Mouse (Mus musculus) brain, embryonic 14.5 days (tissue): ENCODE data around the gene Txnrd3.

Experiments
- CTCF ChIP-seq: fragments of 200-500 bp; IDR thresholded peaks from 2 replicates; pipeline ENCODE4 v1.5.1; 2012; ENCODE audit warnings: inconsistent platforms, mild to moderate bottlenecking, moderate library complexity, borderline replicate concordance; ENCODE audit not compliant: insufficient read depth, insufficient read length; ENCODE audit errors: extremely low read depth
- POLR2A ChIP-seq: fragments of 200-500 bp; IDR thresholded peaks from 2 replicates; pipeline ENCODE4 v1.6.1; 2012; ENCODE audit warnings: mild to moderate bottlenecking, inconsistent platforms, borderline replicate concordance; ENCODE audit not compliant: poor library complexity, insufficient read depth, insufficient read length, severe bottlenecking; ENCODE audit errors: extremely low read depth

GRCm38 (mm10) chr6:89634400-89634799, 9.4 kb upstream of the Txnrd3 start:
- no peak for TF ChIP-seq CTCF
- TF ChIP-seq POLR2A, result no peak
